Mouse (Mus musculus) embryonic facial prominence, embryonic 15.5 days (tissue): ENCODE results near the gene Hoxb6. TPM values are rescaled to one million over a fixed set of nuclear protein-coding genes. Genes with fewer than 3 reads are reported as not detected.
A peak's percentile ranks its signal among the peaks of the same experiment; 100 is the strongest.

Experiments
- ATAC-seq: fragments of 200-750 bp; cut with Nextera tagmentation; 2 replicates; pipeline ENCODE4 v1.8.0; 2017; ENCODE audit warnings: low read depth, moderate TSS enrichment; ENCODE audit not compliant: insufficient number of reproducible peaks, low FRiP score, low TSS enrichment
- H3K27ac ChIP-seq: fragments of 300-500 bp; sonication (generic); replicated peaks from 2 replicates; pipeline ENCODE4 v1.5.1; 2015; ENCODE audit warnings: mild to moderate bottlenecking, inconsistent platforms
- H3K27me3 ChIP-seq: fragments of 300-500 bp; sonication (generic); 2 replicates; pipeline ENCODE4 v1.6.1; 2015; ENCODE audit warnings: inconsistent platforms
- H3K36me3 ChIP-seq: fragments of 300-500 bp; sonication (generic); 2 replicates; pipeline ENCODE4 v1.6.1; 2015; ENCODE audit warnings: mild to moderate bottlenecking, inconsistent platforms
- H3K4me1 ChIP-seq: fragments of 300-500 bp; sonication (generic); 2 replicates; pipeline ENCODE4 v1.6.1; 2015; ENCODE audit warnings: inconsistent platforms
- H3K4me2 ChIP-seq: fragments of 300-500 bp; sonication (generic); replicated peaks from 2 replicates; pipeline ENCODE4 v1.6.1; 2015; ENCODE audit warnings: mild to moderate bottlenecking, inconsistent platforms
- H3K4me3 ChIP-seq: fragments of 300-500 bp; sonication (generic); replicated peaks from 2 replicates; pipeline ENCODE4 v1.5.1; 2015; ENCODE audit warnings: mild to moderate bottlenecking, inconsistent platforms
- H3K9ac ChIP-seq: fragments of 300-500 bp; sonication (generic); 2 replicates; pipeline ENCODE4 v1.6.1; 2015; ENCODE audit warnings: inconsistent platforms
- H3K9me3 ChIP-seq: fragments of 300-500 bp; sonication (generic); replicated peaks from 2 replicates; pipeline ENCODE4 v1.6.1; 2016; ENCODE audit warnings: inconsistent platforms
- WGBS: fragments of 180-500 bp; shearing (Covaris S2); methylation state at CpG from one replicate; pipeline ENCODE4 v1.1.7; 2015; 5-methylcytosine and 5-hydroxymethylcytosine counted together
- polyA plus RNA-seq: library from polyadenylated mRNA; unstranded; fragments of >200 nt; fragmentation: Nextera tagmentation; extraction: Ambion mirVana; gene quantifications from 2 replicates; pipeline ENCODE4 v1.2.1, GENCODE M21; 2015

Gene Hoxb6
- polyA plus RNA-seq, 1 experiment from 2014 or later: not detected

GRCm38 (mm10) chr11:96306183-96306907 lies 14.1 kb downstream of the Hoxb6 start:
- H3K9me3 ChIP-seq: no peaks in the 10 kb centered on the region
- peaks cover 9% of the 10 kb centered on the region; the same call in 1 of the 2 replicates for H3K4me1 ChIP-seq
- no peaks in the 10 kb centered on the region for H3K36me3 ChIP-seq
- H3K4me2 ChIP-seq: no peak overlapping the region
- peaks cover 100% of the 10 kb centered on the region for H3K27me3 ChIP-seq
- H3K4me3 ChIP-seq: no peak overlapping the region
- no peak overlapping the region for H3K27ac ChIP-seq
- H3K9ac ChIP-seq: no peak overlapping the region
- 18% methylated on average over 7 of the region's 7 CpGs for WGBS
- no peak for ATAC-seq

- WGBS: 7% methylated on average over 13 of the region's 13 CpGs
- Histone ChIP-seq H3K4me3 (no peak overlapping the region), H3K4me1 (peaks cover 9% of the 10 kb centered on the region; the same call in 1 of the 2 replicates), H3K36me3 (no peaks in the 10 kb centered on the region), H3K27ac (no peak overlapping the region), H3K4me2 (no peak overlapping the region), H3K9me3 (no peaks in the 10 kb centered on the region), H3K9ac (no peak overlapping the region), H3K27me3 (peaks cover 100% of the 10 kb centered on the region)
- no peak for ATAC-seq
These were observed 14.6 kb downstream of the Hoxb6 start for GRCm38 (mm10) chr11:96306908-96307269.

GRCm38 (mm10) chr11:96308763-96309162 lies 16.5 kb downstream of the Hoxb6 start:
- Histone ChIP-seq H3K27ac (no peak overlapping the region), H3K4me2 (no peak overlapping the region), H3K4me3 (no peak overlapping the region), H3K9me3 (no peaks in the 10 kb centered on the region), H3K9ac (no peak overlapping the region), H3K36me3 (no peaks in the 10 kb centered on the region), H3K4me1 (peaks cover 3% of the 10 kb centered on the region; the same call in 1 of the 2 replicates), H3K27me3 (peaks cover 100% of the 10 kb centered on the region)
- no peak for ATAC-seq
- WGBS: 11% methylated on average over 4 of the region's 4 CpGs

GRCm38 (mm10) chr11:96309288-96309687 lies 17.0 kb downstream of the Hoxb6 start:
- no peaks in the 10 kb centered on the region for H3K4me1 ChIP-seq
- H3K4me3 ChIP-seq: no peak overlapping the region
- no peak overlapping the region for H3K4me2 ChIP-seq
- no peaks in the 10 kb centered on the region for H3K9me3 ChIP-seq
- no peak overlapping the region for H3K27ac ChIP-seq
- H3K27me3 ChIP-seq: peaks cover 100% of the 10 kb centered on the region
- no peak overlapping the region for H3K9ac ChIP-seq
- no peak for ATAC-seq
- WGBS: 8% methylated on average over 4 of the region's 4 CpGs
- H3K36me3 ChIP-seq: no peaks in the 10 kb centered on the region

GRCm38 (mm10) chr11:96310183-96310938 lies 18.1 kb downstream of the Hoxb6 start:
- no peak overlapping the region for H3K4me2 ChIP-seq
- H3K9me3 ChIP-seq: no peaks in the 10 kb centered on the region
- H3K27ac ChIP-seq: no peak overlapping the region
- peaks cover 100% of the 10 kb centered on the region for H3K27me3 ChIP-seq
- no peak for ATAC-seq
- no peaks in the 10 kb centered on the region for H3K36me3 ChIP-seq
- H3K4me3 ChIP-seq: no peak overlapping the region
- H3K4me1 ChIP-seq: peaks cover 4% of the 10 kb centered on the region; the same call in 1 of the 2 replicates
- WGBS: 6% methylated on average over 20 of the region's 20 CpGs
- no peak overlapping the region for H3K9ac ChIP-seq

- Histone ChIP-seq H3K4me1 (peaks cover 4% of the 10 kb centered on the region; the same call in 1 of the 2 replicates), H3K9me3 (no peaks in the 10 kb centered on the region), H3K4me2 (peak overlapping the region; percentile 29), H3K4me3 (peak overlapping the region; percentile 31), H3K27me3 (peaks cover 100% of the 10 kb centered on the region), H3K36me3 (no peaks in the 10 kb centered on the region), H3K9ac (no peak overlapping the region), H3K27ac (no peak overlapping the region)
- no peak for ATAC-seq
- 5% methylated on average over 6 of the region's 6 CpGs for WGBS
These were observed 18.8 kb downstream of the Hoxb6 start for GRCm38 (mm10) chr11:96311097-96311496.

- H3K4me1 ChIP-seq: peaks cover 4% of the 10 kb centered on the region; the same call in 1 of the 2 replicates
- H3K36me3 ChIP-seq: no peaks in the 10 kb centered on the region
- no peak overlapping the region for H3K9ac ChIP-seq
- H3K27ac ChIP-seq: no peak overlapping the region
- peaks cover 100% of the 10 kb centered on the region for H3K27me3 ChIP-seq
- H3K4me3 ChIP-seq: peak overlapping the region; percentile 31
- no peaks in the 10 kb centered on the region for H3K9me3 ChIP-seq
- peak overlapping the region; percentile 29 for H3K4me2 ChIP-seq
- ATAC-seq: no peak
- WGBS: under 1% methylated on average over 31 of the region's 31 CpGs
These were observed 19.5 kb downstream of the Hoxb6 start for GRCm38 (mm10) chr11:96311520-96312417.

GRCm38 (mm10) chr11:96313134-96313533 lies 20.9 kb downstream of the Hoxb6 start:
- H3K9me3 ChIP-seq: no peaks in the 10 kb centered on the region
- H3K36me3 ChIP-seq: no peaks in the 10 kb centered on the region
- H3K9ac ChIP-seq: no peak overlapping the region
- ATAC-seq: no peak
- WGBS: 28% methylated on average over 2 of the region's 2 CpGs
- H3K27ac ChIP-seq: no peak overlapping the region
- H3K4me3 ChIP-seq: no peak overlapping the region
- H3K4me2 ChIP-seq: no peak overlapping the region
- peaks cover 4% of the 10 kb centered on the region; the same call in 1 of the 2 replicates for H3K4me1 ChIP-seq
- H3K27me3 ChIP-seq: peaks cover 100% of the 10 kb centered on the region

GRCm38 (mm10) chr11:96313806-96314428 lies 21.6 kb downstream of the Hoxb6 start:
- H3K4me2 ChIP-seq: no peak overlapping the region
- peaks cover 6% of the 10 kb centered on the region; the same call in 1 of the 2 replicates for H3K4me1 ChIP-seq
- ATAC-seq: no peak
- H3K36me3 ChIP-seq: no peaks in the 10 kb centered on the region
- no peaks in the 10 kb centered on the region for H3K9me3 ChIP-seq
- 9% methylated on average over 12 of the region's 12 CpGs for WGBS
- no peak overlapping the region for H3K4me3 ChIP-seq
- no peak overlapping the region for H3K9ac ChIP-seq
- peaks cover 100% of the 10 kb centered on the region for H3K27me3 ChIP-seq
- no peak overlapping the region for H3K27ac ChIP-seq

GRCm38 (mm10) chr11:96314671-96315343 lies 22.5 kb downstream of the Hoxb6 start:
- Histone ChIP-seq H3K4me2 (no peak overlapping the region), H3K9me3 (no peaks in the 10 kb centered on the region), H3K27ac (no peak overlapping the region), H3K27me3 (peaks cover 100% of the 10 kb centered on the region), H3K36me3 (no peaks in the 10 kb centered on the region), H3K9ac (no peak overlapping the region), H3K4me3 (no peak overlapping the region), H3K4me1 (peaks cover 10% of the 10 kb centered on the region; the same call in 1 of the 2 replicates)
- 2% methylated on average over 34 of the region's 34 CpGs for WGBS
- no peak for ATAC-seq
